Mouse (Mus musculus): ENCODE data around the gene Creg2. TPM values are rescaled to one million over a fixed set of nuclear protein-coding genes. Genes with fewer than 3 reads are reported as not detected.

Gene Creg2
- total RNA-seq, 2 experiments from 2014 or later, result 104 to 105 TPM

DNA sequence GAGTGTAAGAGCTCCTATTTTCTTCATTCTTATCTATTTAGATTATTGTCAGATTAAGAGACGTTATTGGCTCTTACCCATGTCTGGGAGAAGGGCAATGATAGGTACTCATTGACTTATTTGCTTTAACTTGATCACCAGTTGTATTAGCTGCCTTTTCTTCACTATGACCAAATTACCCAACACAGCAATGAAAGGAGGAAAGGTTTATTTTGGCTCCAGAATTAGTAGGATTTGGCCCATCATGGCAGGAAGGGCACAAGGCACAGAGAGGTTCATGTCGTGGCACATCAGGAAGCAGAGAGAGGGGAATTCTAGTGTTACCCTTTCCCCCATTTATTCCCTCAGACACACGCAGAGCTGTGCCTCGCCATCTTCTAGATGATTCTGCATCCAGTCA is 1.8 kb upstream of the Creg2 start:
- no peak for DNase-seq (ENCODE audit: low spot score in 2 of 2)

DNA sequence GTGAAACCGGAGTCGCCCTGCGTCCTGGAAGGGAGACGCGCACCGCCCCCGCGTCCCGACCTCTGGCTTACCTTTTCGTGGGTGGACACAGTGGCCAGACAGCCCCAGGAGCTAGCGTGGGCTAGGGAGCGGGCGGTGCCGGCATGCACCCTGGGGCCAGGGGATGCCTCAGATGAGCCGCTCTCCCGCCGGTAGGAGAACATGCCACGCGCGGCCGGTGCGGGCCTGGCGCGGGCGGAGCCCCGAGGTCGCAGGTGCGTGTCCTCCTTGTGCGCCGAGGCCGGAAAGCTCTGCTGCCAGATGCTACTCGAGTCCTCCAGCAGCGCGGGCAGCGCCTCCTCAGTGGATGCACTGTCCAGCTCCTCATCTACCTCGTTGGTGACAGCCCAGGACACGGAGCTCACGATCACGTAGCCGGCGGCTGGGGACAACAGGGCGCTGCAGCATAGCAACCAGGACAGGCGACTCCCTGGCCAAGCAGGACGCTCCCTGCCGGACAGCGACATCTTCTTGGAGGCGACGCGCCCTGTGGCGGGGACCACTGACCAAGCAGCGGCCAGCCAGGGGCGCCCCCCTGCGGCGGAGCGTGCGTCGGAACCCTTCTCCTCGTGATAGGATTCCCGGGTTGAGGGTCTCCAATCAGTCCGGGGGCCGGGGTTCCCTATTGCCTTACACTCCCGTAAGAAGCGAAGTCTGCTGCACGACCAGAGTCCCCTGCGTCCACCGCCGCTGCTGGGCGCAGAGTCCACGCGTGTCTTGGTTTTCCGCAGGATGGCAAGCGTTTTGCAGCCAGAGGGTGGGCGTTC is 636 bp downstream of the Creg2 start:
- peak; percentile 69 to 80 for DNase-seq (ENCODE audit: low spot score in 2 of 2)

DNA sequence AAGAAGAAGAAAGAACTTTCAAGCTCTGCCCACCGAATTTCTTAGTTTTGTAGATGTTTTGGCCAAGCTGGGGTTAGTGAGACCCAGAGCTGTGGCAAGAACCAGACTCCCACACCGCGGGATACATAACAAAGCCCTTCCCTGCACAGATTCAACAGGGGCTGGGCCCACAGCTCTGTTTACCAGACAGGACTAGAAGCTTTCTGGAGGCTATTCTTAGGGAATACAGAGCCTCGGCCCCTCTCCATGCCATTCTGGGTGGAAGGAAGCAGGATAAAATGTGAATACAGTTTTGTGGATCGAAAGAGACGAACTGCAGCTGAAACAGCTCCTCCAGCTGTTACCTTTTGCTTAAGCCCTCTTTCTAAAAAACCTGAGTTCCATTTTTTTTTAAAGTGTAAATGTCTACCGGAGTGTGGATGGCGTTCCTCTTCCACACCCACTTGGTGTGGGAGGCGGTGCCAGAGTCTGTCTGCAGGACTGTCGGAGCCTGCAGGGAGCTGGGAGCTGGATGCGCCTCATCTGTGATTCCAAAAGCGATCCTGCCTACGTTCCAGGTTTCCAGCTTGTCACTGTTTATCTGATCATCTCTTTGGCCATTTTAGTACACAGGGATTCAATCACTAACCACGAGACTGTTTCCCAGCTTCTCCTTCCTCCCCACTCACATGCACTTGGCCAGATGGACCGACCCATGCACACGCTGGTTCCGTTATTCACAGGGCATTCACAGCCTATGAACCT is 1.4 kb downstream of the Creg2 start:
- DNase-seq (ENCODE audit: low spot score in 2 of 2), result peak; percentile 67 to 76

DNA sequence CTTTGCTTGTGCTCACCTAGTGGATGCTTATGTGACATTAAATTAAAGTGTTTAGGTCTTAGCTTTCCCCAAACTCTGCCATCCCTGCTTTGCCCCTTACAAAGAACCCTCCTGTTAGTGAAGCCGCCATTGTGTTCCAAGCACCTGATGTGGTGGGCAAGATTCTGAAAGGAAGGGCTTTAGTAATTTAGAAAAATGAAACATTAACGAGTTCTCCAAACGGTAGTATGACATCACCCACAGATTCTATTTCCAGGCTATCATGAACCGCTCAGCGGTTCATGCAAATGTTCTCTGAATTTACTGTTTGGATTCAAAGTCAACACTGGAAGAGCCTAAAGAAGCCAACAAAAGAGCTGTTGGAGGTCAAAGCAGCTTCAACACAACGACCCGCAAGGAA is 2.7 kb downstream of the Creg2 start:
- no peak for DNase-seq (ENCODE audit: low spot score in 2 of 2)

DNA sequence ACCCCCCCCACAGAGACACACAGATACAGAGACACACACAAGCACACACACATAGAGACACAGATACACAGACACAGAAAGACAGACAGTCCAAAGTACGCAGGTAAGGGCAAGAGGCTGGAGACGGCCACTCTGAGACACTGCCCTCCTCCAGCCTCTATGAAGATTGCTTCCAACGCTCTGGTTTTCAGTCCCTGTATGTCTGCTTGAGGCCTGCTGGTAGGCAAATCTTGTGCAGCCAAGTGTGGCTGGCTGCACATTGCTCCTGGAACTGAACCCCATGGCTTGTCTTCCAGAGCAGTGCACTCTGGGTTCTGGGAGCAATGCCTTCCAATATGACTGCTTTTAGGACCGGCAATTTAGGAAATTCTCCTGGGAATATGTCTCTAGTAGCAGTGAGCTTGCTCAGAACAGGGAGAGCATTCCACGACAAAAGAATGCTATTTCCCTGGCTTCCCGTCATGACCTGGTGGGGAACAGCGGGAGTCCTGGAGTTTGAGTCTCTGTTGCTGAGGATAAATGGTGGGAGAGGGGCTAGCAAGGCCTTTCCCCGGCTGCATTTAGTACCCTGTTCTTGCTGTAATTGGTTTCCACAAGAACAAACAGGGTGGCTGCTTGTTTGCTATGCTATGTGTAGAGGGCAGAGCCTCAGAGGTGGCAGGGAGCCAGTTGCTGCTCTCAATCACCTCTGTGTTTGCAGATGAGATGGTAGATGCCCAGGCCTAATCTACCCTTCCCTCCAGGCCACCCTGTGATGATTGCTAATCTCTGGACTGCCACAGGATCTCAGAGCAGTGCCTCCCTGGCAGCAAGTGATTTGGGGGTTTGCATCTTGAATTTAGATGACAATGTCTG is 5.1 kb downstream of the Creg2 start:
- DNase-seq (ENCODE audit: low spot score in 2 of 2), result peak in 1 of 2 experiments; percentile 56

DNA sequence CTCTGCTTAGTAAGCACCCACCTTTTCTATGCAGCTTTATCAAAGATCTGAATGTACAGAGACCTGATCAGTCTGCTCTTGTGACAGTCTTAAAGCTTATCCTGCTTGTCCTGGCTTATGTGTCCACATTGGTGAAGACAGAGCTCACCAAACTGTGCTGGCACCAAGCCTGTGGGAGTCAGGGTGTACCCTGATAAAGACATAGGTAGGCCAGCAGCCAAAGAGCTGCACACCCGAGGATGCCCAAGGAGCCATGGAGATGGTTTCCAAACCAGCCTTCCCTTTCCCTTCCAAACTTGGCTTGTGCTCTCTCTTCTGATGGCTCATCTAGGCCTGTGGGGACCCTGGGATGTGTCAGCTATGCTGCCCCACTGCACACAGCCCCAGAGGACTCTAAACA is 6.9 kb downstream of the Creg2 start:
- DNase-seq (ENCODE audit: low spot score in 2 of 2), result no peak

DNA sequence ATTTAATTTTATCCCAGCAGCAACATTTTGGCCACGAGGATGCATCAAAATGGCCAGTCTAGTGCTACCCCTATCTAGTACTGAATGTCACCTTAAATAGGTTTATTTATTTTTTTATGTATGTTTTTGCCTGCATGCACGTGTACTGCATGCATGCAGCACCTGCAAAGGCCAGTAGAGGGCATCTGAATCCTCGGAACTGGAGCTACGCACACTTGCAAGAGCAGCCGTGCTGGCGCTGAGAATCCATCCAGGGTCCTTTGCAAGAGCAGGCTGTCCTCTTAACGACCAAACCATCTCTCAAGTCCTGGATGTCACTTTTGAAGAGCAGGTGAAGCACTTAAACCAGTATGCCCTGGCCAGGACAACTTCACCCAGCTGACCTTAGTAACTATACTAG is 9.6 kb downstream of the Creg2 start:
- no peak for DNase-seq (ENCODE audit: low spot score in 2 of 2)

DNA sequence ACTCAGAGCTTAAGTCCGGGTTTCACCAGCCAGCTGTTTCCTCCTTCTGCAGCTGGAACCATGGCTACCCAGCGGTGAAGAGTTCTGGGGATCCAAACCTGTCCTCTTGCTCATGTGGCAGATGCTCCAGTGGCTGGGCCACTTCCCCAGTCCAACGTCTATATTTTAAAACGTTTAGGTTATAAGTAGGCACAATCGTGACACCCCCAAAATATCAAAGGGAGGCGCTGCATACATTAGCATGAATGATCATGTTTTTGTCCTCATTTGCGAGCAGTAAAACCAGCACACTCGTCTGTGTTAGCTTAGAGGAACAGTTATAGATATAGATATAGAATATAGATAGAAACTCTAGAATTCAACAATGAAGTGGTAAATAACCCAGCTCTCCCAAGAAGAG is 14.1 kb downstream of the Creg2 start:
- no peak for DNase-seq (ENCODE audit: low spot score in 2 of 2)

DNA sequence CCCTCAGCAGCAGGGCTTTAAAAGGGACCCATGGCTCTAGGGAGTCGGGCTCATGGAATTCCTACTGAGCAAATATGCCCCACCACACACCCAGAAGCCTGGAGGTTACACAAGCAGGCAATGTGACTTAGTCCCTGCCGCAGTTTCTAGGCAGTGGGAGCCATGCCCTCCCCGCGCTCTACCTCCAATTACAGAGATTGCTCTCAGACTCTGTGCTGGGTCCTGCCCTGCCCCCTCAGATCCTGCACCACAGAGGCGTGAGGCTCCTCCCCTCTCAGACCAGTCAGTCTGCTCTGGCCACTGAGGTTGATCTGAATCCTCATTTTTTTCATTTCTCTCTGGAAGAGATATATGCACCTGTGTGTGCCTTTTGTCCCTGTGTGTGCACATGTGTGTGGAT is 14.6 kb downstream of the Creg2 start:
- no peak for DNase-seq (ENCODE audit: low spot score in 2 of 2)

DNA sequence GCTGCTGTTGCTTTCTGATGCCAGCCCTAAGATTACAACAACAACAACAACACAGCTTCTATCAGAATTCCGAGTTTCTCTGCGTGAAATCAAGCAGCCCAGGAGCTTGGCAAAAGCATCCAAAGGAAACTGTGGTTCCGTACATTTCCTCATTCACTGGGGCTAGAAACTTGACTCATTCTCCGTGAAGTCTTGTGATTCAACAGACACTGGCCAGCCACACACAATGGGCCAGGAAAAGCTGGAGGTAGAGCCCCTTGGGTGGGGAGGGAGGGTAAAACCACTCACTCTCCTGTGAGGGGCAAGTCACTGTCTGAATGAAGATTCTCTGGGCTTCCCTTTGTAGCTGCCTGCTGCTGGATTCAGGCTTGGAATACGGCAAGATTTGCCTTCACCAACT is 15.1 kb downstream of the Creg2 start:
- DNase-seq (ENCODE audit: low spot score in 2 of 2), result no peak

DNA sequence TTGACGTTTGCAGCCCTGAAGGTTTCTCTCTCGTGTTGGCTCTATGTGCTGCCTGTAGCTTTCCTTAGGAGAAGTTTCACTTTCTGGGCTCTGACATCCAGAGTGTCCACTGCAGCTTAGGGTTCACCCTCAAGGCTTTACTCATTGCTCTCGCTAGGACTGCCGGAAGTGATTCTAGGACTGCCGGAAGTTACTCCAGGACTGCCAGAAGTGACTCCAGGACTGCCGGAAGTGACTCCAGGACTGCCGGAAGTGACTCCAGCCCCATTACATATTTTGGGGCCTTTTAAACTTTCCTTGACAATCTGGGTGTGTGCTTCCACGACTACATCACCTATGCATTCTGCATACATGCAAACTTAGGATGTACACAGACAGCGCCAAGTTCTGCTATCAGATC is 22.7 kb downstream of the Creg2 start:
- DNase-seq (ENCODE audit: low spot score in 2 of 2), result no peak

DNA sequence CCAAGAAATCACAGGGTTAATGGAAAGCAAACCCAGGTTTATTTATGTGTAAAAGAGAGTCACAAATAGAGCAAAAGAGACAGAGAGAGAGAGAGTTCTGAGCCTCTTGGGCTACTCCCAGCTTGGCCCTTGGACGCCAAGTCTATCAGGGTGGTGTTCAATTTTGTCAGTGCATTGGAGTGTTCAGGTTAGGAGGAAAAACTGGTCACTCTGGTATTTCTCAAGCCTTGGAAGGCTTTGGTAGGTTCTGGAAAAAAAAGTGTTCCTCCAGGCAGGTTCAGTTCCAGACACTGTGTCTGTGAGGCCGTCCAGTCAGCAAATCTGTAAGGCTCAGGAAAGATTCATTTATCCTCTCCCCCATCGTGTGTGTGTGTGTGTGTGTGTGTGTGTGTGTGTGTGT is 25.8 kb downstream of the Creg2 start:
- no peak for DNase-seq (ENCODE audit: low spot score in 2 of 2)

DNA sequence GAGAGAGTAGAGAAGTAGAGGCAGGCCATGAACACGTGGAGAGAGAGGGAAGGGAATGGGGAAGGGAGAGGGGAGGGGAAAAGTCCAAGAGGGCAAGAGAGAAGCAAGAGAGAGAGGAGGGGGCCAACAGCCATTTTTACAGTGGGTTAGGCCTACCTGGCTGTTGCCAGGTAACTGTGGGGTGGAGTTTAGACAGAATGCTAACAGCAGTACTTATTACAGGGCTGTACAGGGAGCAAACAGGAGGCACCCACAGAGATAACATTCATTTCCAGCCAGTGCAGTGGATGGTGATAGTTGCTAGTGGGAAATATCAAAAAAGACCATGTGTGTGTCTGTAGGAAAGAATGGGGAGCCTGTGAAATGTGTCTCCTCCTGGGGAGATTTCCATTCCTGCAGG is 27.5 kb downstream of the Creg2 start:
- DNase-seq (ENCODE audit: low spot score in 2 of 2), result no peak

DNA sequence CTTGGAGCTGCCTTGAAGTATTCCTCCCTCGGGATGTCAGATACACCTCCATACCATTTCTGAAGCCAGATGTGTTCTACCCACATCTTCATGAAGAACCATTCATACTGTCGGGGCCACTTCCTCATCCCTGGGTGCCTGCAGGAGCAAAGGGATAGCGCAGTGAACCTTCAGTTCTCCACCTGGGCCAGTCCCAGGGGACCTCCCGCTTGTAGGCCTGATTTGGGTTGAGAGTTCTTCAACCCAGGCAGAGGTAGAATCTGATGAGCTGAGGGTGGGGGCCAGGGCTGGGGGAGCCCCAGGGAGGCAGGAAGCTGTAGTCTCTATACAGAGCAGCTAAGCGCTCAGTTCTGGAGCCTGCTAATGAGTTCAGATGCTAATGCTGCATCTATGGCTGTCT is 28.2 kb downstream of the Creg2 start:
- no peak for DNase-seq (ENCODE audit: low spot score in 2 of 2)

DNA sequence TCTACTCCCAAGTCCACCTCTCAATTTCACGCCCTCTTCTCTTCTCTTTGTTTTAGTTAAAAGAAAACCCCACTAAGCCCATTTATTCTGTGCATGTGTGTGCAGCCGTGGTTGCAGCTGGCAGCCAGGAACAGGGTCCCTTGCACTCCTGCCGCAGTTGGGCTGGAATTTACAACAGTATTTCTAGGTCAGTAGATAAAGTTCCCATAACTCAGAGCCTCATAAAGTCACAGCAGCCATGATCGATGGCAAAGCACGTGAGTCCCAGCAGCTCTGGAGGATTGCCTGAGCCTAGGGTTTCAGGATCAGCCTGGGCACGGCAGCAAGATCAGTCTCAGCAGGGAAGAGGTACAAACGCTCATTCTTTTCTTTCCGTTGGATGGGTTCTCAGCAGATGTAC is 32.8 kb downstream of the Creg2 start:
- DNase-seq (ENCODE audit: low spot score in 2 of 2), result no peak

DNA sequence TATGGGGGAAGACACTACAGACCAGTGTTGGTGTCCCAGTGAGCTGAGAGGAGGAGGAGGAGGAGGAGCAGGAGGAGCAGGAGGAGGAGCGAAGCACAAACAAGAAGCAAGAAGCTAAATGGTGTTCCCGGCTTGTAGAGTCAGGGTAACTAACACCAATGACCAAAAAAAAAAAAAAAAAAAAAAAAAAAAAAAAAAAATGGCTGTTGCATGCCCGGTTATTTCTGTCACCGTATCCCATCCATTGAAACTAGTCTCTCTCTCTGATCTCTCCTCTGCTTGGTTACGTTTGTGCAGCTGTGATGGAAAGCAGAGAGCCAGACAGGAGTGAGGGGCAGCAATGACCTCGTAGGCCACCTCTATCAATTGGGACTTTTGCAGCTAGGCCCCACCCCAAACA is 35.7 kb downstream of the Creg2 start:
- no peak for DNase-seq (ENCODE audit: low spot score in 2 of 2)

DNA sequence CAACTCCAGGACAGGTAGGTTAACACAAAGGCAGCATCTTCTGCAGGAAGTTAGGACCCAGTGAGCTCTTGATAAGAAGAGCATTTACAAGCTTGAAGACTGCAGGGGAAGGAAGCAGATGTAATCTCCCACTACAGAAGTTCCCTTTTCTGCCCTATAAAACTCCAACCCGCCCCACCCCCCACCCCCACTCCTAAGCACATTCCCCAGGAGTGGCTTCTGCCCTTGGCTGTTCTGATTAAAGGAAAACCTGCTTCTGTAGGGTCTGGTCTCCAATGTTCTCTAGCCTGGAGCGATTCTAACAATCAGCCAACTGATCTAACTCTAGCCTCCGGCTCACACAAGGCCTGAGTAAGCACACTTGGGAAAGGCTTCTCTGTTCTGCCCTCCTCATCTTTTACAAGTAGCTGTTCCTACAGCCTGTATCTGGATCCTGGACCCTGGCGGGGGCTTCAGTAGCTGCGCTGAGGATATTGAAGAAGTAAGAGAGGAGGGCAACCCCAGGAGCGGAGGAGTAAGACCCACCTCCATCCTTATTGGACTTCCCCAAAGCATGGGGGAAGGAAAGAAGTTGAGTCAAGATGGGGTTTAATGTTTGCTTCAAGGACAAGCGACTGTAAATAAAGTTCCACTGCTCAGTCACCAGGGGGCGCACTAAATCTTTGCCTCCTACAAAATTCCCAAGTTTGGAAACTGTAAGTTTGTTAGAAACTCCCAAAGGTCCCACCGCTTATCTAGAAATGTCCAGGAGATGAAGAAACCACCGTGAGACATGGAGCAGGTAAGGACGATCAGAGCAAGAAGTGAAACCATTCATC is 36.6 kb downstream of the Creg2 start:
- peak; percentile 27 to 45 for DNase-seq (ENCODE audit: low spot score in 2 of 2)

DNA sequence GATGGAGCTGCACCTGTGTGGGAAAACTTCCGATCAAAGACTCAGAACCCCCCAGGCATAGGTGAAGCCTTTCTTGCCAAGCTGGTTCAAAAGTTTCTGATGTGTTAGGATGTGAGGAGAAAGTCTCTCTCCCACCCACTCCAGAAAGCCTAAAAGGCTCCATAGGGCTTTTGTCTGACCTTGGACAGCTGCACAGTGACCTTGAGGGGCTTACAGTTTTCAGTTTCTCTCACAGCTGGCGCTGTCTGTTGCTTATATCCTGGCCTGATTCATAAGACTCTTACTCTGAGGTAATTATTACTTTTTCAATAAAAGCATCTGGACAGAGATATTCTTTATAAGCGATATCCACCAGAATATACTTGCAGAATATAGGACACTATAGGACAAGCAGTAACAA is 38.2 kb downstream of the Creg2 start:
- DNase-seq (ENCODE audit: low spot score in 2 of 2), result no peak

DNA sequence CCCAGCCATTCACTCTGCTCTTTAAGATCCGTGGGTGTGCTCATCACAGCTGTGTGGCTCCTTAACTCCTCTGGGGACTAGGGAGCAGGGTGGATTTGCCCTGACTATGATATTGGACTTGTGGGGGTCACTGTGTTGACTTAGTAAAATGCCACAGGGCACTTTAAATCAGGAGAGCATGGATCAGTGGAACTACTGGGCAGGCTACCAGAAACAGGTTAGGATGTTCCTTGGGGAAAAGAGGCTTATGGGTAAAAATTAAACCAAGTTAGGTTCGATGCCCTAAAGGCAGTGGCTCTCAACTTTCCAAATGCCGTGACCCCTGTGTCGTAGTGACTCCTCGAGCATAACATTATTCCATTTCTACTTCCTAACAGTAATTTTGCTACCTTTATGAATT is 38.8 kb downstream of the Creg2 start:
- DNase-seq (ENCODE audit: low spot score in 2 of 2), result no peak

DNA sequence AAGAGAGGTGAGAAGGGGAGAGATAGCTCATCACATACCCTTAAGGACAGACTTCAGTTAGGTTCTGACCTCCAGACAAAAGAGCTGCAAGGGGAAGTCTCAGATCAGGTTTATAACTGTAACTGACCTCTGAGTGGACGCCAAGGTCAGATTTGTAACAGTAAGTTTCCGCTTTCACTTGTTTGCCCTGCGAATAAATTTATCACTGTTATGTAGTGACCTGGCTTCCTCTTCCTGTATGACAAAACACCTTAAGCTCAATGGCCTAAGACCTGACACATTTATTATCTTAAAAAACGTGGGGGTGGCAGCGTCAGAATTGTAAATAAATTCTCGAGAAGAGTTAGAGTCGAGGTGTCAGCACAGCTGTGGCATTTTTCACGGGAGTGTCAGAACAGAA is 42.7 kb downstream of the Creg2 start:
- DNase-seq (ENCODE audit: low spot score in 2 of 2), result no peak

DNA sequence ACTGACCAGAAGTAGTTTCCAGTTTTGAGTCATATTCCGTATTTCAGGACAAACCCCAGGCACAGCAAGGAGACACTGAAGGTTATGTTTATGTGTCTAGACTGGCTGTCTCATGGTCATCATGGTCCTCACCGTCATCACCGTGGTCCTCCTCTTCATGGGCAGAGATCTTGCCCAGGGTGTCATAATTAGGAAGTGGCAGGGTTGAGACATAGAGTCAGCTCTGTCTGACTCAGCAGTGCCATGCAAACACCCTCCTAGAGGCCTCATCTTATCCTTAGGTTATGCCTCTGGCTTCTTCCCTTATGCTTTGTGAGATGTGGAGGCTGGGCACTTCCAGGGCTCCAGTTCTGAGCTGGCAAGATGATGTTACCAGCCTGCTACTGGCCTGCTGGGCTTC is 48.8 kb downstream of the Creg2 start:
- no peak for DNase-seq (ENCODE audit: low spot score in 2 of 2)
